Comparison of ENCODE assay signal across 19 mouse cellular contexts in genomic region chr5:122490148-122490547, GRCm38 (mm10). TPM values are rescaled to one million over a fixed set of nuclear protein-coding genes. Genes with fewer than 3 reads are reported as not detected.
DNase-seq lines count a peak whose midpoint lies in the region; ATAC-seq and TF ChIP-seq lines count a peak whose summit lies in the region.
"Had no signal": no experiment of that assay in that cellular context is flagged by ENCODE, and none has a peak within 500 bp of the region (broad histone marks: within the 10 kb centered on the region; RNA-seq: fewer than 3 reads in every experiment).

No protein-coding gene starts in this region.

- DNase-seq in heart, adult 2 months = peak in 1 of 2 experiments; percentile 7
- no peak for DNase-seq in heart, embryonic 10.5 days (ENCODE audit: low spot score)
- DNase-seq in heart, postnatal 0 days (ENCODE audit: low spot score) = no peak
- DNase-seq: adrenal gland, adult 2 months; adrenal gland, adult 8-10 months; adrenal gland, postnatal 10 days; adrenal gland, postnatal 14 days; adrenal gland, postnatal 25 days; adrenal gland, postnatal 36 days; B cell, adult 2 months; cerebellum, adult 11 months; cerebellum, adult 11-12 months; cerebellum, adult 18-20 months had no signal

- no peaks in the 10 kb centered on the region for H3K27me3 ChIP-seq in heart, adult 2 months (ENCODE audit: control insufficient read depth, insufficient read depth, low read length)
- H3K27me3 ChIP-seq in heart, embryonic 10.5 days (ENCODE audit: insufficient read depth, poor library complexity, severe bottlenecking) = no peaks in the 10 kb centered on the region
- no peaks in the 10 kb centered on the region for H3K27me3 ChIP-seq in heart, postnatal 0 days (ENCODE audit: control insufficient read depth, insufficient read depth, low read length)
- H3K27me3 ChIP-seq in heart, embryonic 12.5 days (replicated peaks) = no peaks in the 10 kb centered on the region
- H3K27me3 ChIP-seq: CH12.LX, Patski had no signal

- TF ChIP-seq EP300 in heart, adult 2 months (IDR thresholded peaks at IDR 0.05; ENCODE audit: insufficient read depth, low read depth, low read length) = 0 out of 2 replicates have a peak, but pooled peaks have one; percentile 63
- no peak for TF ChIP-seq EP300 in heart, postnatal 0 days (IDR thresholded peaks at IDR 0.05; ENCODE audit: low read depth)

- no peak for ATAC-seq in heart, postnatal 0 days (ENCODE audit: insufficient read depth, low read depth)
- ATAC-seq in heart, embryonic 12.5 days (ENCODE audit: insufficient number of reproducible peaks, low FRiP score) = no peak
- ATAC-seq: activated CD4-positive, CD25-positive, alpha-beta regulatory T cell, adult 4 months; CD4-positive, CD25-positive, alpha-beta regulatory T cell, adult 4 months; Patski had no signal

- no peak overlapping the region for H3K4me2 ChIP-seq in heart, postnatal 0 days (ENCODE audit: low read depth, low read length)
- H3K4me2 ChIP-seq in heart, embryonic 12.5 days = no peak overlapping the region

- TF ChIP-seq CTCF in heart, adult 2 months (IDR thresholded peaks at IDR 0.05) = no peak
- TF ChIP-seq CTCF in heart, postnatal 0 days (IDR thresholded peaks at IDR 0.05; ENCODE audit: low read depth) = no peak

- 66% methylated on average over 2 of the region's 2 CpGs for WGBS in heart, adult 2 months
- 92% methylated on average over 2 of the region's 2 CpGs for WGBS in heart, embryonic 10.5 days
- 93% methylated on average over 2 of the region's 2 CpGs for WGBS in heart, postnatal 0 days
- WGBS in heart, embryonic 12.5 days = 89% methylated on average over 2 of the region's 2 CpGs

- H3K9me3 ChIP-seq in heart, embryonic 10.5 days = no peaks in the 10 kb centered on the region
- no peaks in the 10 kb centered on the region for H3K9me3 ChIP-seq in heart, postnatal 0 days (replicated peaks; ENCODE audit: control insufficient read depth, low read length)
- no peaks in the 10 kb centered on the region for H3K9me3 ChIP-seq in heart, embryonic 12.5 days (replicated peaks)
- H3K9me3 ChIP-seq: G1E had no signal

- peaks cover 71% of the 10 kb centered on the region for H3K36me3 ChIP-seq in heart, adult 2 months (ENCODE audit: control insufficient read depth, insufficient read depth, low read length)
- H3K36me3 ChIP-seq in heart, embryonic 10.5 days = peaks cover 100% of the 10 kb centered on the region
- H3K36me3 ChIP-seq in heart, postnatal 0 days (replicated peaks; ENCODE audit: control insufficient read depth, insufficient read depth, low read length) = peaks cover 94% of the 10 kb centered on the region
- H3K36me3 ChIP-seq in heart, embryonic 12.5 days = peaks cover 83% of the 10 kb centered on the region

- no peak overlapping the region for H3K9ac ChIP-seq in heart, adult 2 months (ENCODE audit: low read depth, low read length)
- no peak overlapping the region for H3K9ac ChIP-seq in heart, postnatal 0 days (replicated peaks; ENCODE audit: low read depth, low read length)
- H3K9ac ChIP-seq in heart, embryonic 12.5 days = no peak overlapping the region

- H3K27ac ChIP-seq in heart, adult 2 months = no peak overlapping the region
- no peak overlapping the region for H3K27ac ChIP-seq in heart, embryonic 10.5 days
- H3K27ac ChIP-seq in heart, postnatal 0 days (ENCODE audit: low read depth) = 0 out of 2 replicates have a peak overlapping the region, but pooled peaks have one; percentile 0
- no peak overlapping the region for H3K27ac ChIP-seq in heart, embryonic 12.5 days (ENCODE audit: poor library complexity, severe bottlenecking)

- intact Hi-C loops in heart, adult 2 months (cut with DNase I) = no loop called here

- H3K79me2 ChIP-seq in heart, adult 2 months (replicated peaks; ENCODE audit: control insufficient read depth, insufficient read depth, low read length) = peaks cover 1% of the 10 kb centered on the region; the same call in 1 of the 2 replicates

- H3K4me1 ChIP-seq in heart, adult 2 months (ENCODE audit: control insufficient read depth, insufficient read depth, low read length) = no peaks in the 10 kb centered on the region; the same call in 1 of the 2 replicates
- H3K4me1 ChIP-seq in heart, embryonic 10.5 days = peaks cover 6% of the 10 kb centered on the region; the same call in 1 of the 2 replicates
- 0 out of 2 replicates have a peak, but pooled peaks cover 4% of the 10 kb centered on the region for H3K4me1 ChIP-seq in heart, postnatal 0 days (ENCODE audit: control insufficient read depth, insufficient read depth)
- H3K4me1 ChIP-seq in heart, embryonic 12.5 days (replicated peaks) = peaks cover 12% of the 10 kb centered on the region

- 0 out of 2 replicates have a peak, but pooled peaks have one; percentile 51 for TF ChIP-seq POLR2A in heart, adult 2 months (IDR thresholded peaks at IDR 0.05; ENCODE audit: insufficient read depth, low read depth, low read length)

- no peak overlapping the region for H3K4me3 ChIP-seq in heart, adult 2 months
- H3K4me3 ChIP-seq in heart, embryonic 10.5 days = no peak overlapping the region
- H3K4me3 ChIP-seq in heart, postnatal 0 days (ENCODE audit: low read depth, low read length) = no peak overlapping the region
- H3K4me3 ChIP-seq in heart, embryonic 12.5 days = no peak overlapping the region

RNA-seq across cellular contexts. Expression of gene Atp2a2, which starts 11.9 kb away (rescaled TPM):
- over 10,000 TPM; 11,796 to 13,259 TPM for total RNA-seq in heart, adult 2 months (2021)
- polyA plus RNA-seq in heart, adult 2 months (2012; rRNA removed) = 3,546 and 6,285 TPM in 2 replicates
- 205 and 235 TPM in 2 replicates for polyA plus RNA-seq in heart, embryonic 10.5 days (2016; fragmentation: Nextera tagmentation; extraction: Ambion mirVana)
- 2,277 and 2,295 TPM in 2 replicates for total RNA-seq in heart, postnatal 0 days (2014; rRNA removed; ENCODE audit: low replicate concordance)
- 706 and 785 TPM in 2 replicates for polyA plus RNA-seq in heart, postnatal 0 days (2015; fragmentation: Nextera tagmentation; extraction: Ambion mirVana)
- polyA plus RNA-seq in heart, embryonic 12.5 days (2016; fragmentation: Nextera tagmentation; extraction: Ambion mirVana) = 414 and 424 TPM in 2 replicates
